Mouse (Mus musculus) kidney, adult 11 months (tissue): ENCODE data around the gene Teddm2.

ENCODE experiments used
- DNase-seq: peaks from one replicate; pipeline ENCODE4 v3.0.0; 2022

Teddm2 gene

DNA sequence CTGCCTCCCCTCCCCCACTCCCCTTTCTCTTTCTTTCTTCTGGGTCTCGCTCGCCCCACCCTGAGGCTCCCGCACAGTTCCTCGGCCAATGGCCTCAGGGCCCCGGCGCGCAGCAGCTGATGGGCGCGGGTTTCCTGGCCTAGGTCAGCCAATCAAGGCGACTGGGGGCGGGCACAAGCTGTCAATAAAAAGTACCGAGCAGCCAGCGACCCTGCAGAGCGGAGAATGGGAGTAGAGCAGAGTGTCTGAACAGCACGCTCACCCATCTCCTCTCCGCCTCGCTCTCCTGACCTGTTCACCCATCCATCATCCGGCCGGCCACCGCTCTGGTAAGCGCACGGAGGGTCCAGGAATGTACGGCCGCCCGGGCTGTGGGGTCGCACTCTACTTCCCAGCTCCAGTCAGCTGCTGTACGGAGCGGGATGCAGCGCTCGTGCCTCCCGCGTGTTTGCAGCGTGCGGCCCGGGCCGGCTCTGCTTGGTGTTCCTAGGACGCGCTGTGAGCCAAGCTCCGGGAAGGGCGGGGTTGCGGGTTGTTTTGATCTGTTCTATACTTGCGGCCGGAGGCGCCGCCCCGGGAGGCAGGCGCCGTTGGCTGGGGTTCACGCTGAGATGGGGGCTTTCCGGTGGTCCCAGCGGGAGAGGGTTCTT is at the start of gene Teddm2, which contains the start of gene Glul:
Gene Teddm2, minus strand, starts transcription at position 498 of the 650 bp plus-strand sequence.
Gene Glul, plus strand, starts transcription at position 214 of the 650 bp plus-strand sequence.
- DNase-seq = peak; percentile 98

- DNase-seq = no peak
These were observed 47.8 kb upstream of the Teddm2 start for GRCm38 (mm10) chr1:153947837-153948236.

- DNase-seq = no peak
These were observed 46.9 kb upstream of the Teddm2 start for GRCm38 (mm10) chr1:153946971-153947370.

DNA sequence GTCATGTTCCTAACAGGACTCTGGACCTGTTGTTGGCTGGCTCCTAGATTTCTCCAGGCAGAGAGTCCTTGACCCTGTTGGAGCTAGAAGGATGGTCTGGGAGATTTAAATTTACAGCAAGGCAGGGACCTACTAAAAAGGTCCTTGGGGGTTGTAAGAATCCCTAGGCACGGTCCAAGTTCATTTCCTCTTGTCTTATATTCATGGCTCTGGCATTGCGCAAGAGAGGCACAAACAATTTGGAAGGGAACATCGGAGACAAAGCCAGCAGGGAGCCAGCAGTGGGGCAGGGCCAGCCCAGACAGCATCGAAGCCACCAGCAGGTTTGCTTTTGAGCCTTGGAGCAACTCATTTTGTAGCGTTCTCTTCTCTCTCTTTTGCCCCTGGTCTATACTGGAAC is 45.2 kb upstream of the Teddm2 start:
- no peak for DNase-seq

DNA sequence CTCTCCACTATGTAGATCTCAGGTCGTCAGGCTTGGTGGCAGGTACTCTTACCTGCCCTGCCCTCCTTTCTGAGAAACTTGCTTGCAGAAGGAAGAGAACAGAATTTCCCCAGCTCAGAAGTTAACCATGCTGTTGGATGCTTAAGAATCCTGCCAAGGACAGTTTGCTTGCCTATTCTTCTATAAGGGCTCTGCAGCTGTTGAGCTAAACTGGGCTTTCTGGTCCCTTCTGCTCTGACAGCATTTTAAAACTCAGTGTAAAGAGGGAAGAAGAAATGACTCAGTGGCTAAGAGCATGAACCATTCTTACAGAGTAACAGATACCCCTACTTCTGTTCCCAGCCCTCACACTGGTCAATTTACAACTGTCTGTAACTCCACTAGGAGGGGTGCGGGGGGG is 41.0 kb upstream of the Teddm2 start:
- DNase-seq = no peak

- no peak for DNase-seq
These were observed 37.0 kb upstream of the Teddm2 start for GRCm38 (mm10) chr1:153937025-153937424.

GRCm38 (mm10) chr1:153935844-153936380 is 35.9 kb upstream of the Teddm2 start:
- no peak for DNase-seq

GRCm38 (mm10) chr1:153933772-153934171 is 33.7 kb upstream of the Teddm2 start:
- no peak for DNase-seq

DNA sequence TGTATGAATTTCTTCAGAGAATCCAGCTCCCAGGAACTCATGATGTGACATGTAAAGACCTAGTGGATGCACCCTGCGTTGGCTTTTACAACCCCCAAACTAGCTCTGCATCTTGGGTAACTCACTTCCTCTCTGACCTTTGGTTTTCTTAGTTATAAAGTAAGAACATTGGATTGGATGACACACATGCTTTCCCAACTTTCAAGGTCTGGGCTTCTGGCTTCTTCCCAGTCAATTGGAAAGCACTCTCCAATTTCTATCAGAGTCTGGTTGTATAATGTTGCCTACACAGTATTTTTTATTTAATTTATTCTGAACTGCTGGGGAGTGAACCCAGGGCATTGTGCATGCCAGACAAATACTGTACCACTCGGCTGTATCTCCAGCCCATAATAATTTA is 30.4 kb upstream of the Teddm2 start:
- DNase-seq = no peak

DNA sequence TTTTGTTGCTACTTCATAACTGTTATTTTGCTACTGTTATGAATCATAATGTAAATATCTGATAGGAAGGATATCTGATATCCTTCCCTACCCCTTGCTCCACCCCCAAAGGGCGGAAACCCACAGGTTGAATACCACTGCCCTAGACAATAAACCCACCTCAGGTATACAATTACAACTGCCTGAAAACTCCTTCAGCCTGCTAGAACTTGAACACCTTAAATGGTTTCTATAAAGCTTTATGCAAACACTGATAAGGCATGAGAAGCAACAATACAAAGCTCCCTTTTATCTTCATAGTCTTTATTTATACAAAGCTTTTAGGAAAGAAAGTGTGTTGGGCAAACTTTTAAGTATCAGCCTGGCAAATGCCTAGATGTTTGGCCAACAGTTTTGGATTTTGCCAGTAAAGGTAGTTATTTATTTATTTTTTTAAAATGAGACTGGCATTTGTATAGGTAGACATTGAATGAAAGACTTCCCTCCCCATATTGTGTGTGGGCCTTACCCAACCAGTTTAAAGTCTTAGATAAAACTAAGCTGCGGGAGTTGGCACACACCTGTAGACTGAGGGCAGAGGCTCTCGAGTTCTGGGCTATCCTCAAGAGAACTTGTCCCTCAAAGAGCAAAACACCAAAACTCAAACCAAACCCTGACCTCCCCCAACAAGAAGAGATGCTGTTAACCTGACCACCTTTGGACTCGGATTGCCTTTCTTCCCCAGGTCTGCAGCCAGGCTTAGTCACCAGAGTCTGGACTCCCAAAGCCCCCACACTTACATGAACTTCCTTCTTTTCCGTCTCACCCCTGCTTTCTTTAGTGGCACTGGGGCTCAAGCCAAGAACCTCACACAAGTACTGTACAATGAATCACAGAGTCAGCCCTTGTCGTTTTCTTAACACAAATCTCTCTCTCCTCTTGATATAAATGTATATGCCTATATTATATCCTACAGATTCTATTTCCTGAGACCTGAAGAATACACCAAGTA is 24.7 kb upstream of the Teddm2 start:
- no peak for DNase-seq

- DNase-seq = no peak
These were observed 22.6 kb upstream of the Teddm2 start for GRCm38 (mm10) chr1:153922571-153923021.

- DNase-seq = no peak
These were observed 21.6 kb upstream of the Teddm2 start for GRCm38 (mm10) chr1:153921642-153922041.

DNA sequence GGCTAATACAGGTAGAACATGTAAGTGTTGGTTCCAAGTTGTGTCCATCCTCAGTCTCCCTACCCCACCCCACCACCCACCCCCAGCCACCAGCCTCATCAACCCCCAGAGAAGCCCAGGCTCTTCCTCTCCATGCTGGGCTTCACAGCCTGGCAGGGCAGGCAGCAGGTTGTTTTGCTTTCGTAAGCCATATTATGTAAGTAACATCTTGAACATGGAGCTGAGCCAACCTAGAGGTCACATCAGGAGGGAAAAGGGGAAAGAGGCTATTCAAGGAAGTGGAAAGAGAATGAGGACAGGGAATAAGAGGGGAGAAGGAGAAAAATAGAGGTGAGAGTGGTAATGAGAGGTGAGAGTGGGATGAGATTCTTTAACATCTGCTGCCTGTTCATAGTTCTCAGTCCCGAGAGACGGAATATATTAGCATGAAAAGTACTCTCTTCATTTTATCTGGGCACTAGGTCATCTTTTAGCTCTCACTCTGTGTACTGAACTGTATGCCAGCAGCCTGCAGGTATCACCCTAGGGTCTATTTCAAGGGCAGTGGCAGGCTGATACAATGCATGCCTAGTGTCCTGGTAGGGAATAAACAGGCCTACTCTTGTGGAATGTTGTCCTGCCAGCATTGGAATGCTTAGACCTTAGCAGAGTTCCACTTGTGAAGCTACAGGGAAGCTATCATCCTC is 18.6 kb upstream of the Teddm2 start:
- DNase-seq = peak; percentile 72

- DNase-seq = no peak
These were observed 13.8 kb upstream of the Teddm2 start for GRCm38 (mm10) chr1:153913869-153914268.

GRCm38 (mm10) chr1:153911276-153911795 is 11.3 kb upstream of the Teddm2 start:
- DNase-seq = peak; percentile 34

- no peak for DNase-seq
These were observed 10.4 kb upstream of the Teddm2 start for GRCm38 (mm10) chr1:153910423-153910822.

DNA sequence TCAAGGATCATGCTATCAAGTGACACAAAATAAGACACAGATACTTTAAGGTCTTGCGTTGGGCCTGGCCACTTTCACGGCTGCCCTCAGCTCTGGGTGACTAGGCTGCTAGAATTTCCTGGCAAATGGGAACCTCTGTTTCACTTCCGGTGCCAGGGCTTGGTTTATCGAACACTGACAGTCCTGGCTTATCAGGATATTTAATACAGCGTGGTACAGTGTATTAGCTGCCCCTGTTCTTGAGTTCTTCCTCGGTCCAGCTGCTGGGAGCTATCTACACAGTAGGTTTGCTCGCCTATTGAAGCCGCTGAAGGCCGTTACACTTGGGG is 9.9 kb upstream of the Teddm2 start:
- DNase-seq = no peak

DNA sequence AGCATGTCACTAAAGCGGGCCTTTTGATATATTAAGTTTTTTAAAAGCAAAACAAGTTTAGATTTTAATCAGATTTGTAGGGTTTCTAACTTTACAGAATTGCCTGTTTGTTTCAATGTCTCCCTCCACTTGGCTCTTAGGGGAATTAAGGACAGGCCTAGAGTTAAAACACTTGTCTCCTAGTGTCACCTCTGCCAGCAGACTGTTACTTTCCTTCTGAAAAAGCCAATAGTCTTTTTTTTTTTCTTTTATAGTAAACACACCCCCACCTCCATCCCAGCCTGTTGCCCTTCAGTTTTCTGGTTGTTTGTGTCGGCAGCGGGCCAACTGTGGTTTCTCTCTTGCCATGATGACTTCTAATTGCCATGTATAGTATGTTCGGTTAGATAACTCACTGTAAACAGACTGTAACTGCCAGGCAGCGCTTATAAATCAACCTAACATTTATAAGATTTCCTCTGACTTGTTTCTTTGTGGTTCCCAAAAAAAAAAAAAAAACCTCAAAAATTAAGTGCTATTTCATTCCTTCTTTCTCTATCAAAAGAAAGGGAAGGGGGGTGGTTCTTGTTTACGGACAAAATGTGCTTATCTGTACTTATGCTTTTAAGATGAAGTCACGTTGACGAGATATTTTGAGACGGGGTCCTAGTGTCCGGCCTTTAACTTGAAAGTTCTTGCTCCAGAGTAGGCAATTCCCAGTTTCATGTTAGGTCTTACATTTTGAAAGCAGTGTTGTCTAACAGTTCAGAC is 9.4 kb upstream of the Teddm2 start:
- DNase-seq = no peak

- no peak for DNase-seq
These were observed 8.7 kb upstream of the Teddm2 start for GRCm38 (mm10) chr1:153908741-153909140.

GRCm38 (mm10) chr1:153908208-153908607 is 8.2 kb upstream of the Teddm2 start:
- no peak for DNase-seq

GRCm38 (mm10) chr1:153905884-153906283 is 5.9 kb upstream of the Teddm2 start:
- no peak for DNase-seq

- DNase-seq = no peak
These were observed 4.2 kb upstream of the Teddm2 start for GRCm38 (mm10) chr1:153904236-153904635.
